ENCODE assay signal across 25 mouse cellular contexts in the genomic region with DNA sequence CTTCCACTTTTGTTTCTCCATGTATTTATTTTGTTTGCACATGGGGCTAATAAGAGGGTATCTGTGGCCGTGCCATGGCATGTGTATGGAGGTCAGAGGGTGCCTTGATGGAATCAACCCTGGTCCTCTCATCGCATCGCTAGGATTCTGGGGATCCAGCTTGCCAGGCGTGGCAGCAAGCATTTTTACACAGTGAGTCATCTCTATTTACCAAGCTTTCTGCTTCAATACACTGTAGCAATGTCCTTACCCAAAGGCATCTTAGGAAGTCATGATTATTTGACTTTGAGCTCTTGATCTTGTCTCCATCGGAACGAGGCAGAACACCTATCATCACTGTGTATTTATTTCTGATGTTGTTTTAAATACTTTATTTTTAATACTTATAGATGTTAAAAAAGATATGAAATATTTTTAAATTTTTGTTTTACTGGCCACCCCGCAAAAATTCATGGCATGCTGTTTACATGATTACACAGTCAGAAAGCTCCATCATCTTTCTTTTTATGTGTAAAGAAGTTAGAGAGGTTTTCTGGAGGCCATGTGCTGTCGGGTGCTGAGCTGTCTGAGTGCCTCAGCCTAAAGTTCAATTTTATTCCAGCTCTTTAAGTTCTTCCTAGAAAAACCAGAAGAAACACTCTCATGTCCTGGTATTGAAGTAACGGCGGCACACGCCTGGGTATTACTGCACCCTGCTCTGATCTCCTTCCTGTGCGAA.
DNase-seq lines count a peak whose midpoint lies in the region; ATAC-seq and TF ChIP-seq lines count a peak whose summit lies in the region.
"Had no signal": no experiment of that assay in that cellular context is flagged by ENCODE, and none has a peak within 500 bp of the region (broad histone marks: within the 10 kb centered on the region; RNA-seq: fewer than 3 reads in every experiment).

No protein-coding gene starts in this region.

- WGBS in midbrain, embryonic 16.5 days = 70% methylated on average over 12 of the region's 12 CpGs

- in situ Hi-C loops in Patski (cut with MboI; ENCODE audit: low pct_unique_long_range_greater_than_20kb) = no loop called here

- peak; percentile 95 for ATAC-seq in Patski
- no peak for ATAC-seq in midbrain, embryonic 16.5 days
- ATAC-seq: forebrain, postnatal 0 days; hindbrain, postnatal 0 days; intestine, embryonic 16.5 days had no signal

- H3K9me3 ChIP-seq in midbrain, embryonic 16.5 days (replicated peaks; ENCODE audit: control insufficient read depth, low read length, poor library complexity, severe bottlenecking) = no peaks in the 10 kb centered on the region
- H3K9me3 ChIP-seq: embryonic facial prominence, embryonic 12.5 days; heart, embryonic 12.5 days; hindbrain, embryonic 10.5 days; neural tube, embryonic 12.5 days had no signal

- no peaks in the 10 kb centered on the region for H3K36me3 ChIP-seq in midbrain, embryonic 16.5 days (ENCODE audit: control insufficient read depth, insufficient read depth, low read length)
- H3K36me3 ChIP-seq: embryonic facial prominence, embryonic 12.5 days; heart, embryonic 12.5 days; hindbrain, embryonic 10.5 days; neural tube, embryonic 12.5 days had no signal

- no peak for TF ChIP-seq CTCF in Patski (IDR thresholded peaks at IDR 0.05)

- peak overlapping the region; percentile 0; the same call in 1 of the 2 replicates for H3K4me3 ChIP-seq in midbrain, embryonic 16.5 days (ENCODE audit: low read depth, low read length)
- H3K4me3 ChIP-seq: embryonic facial prominence, embryonic 12.5 days; heart, embryonic 12.5 days; hindbrain, embryonic 10.5 days; layer of hippocampus, adult 2 months; neural tube, embryonic 12.5 days had no signal

- peak; percentile 12 for DNase-seq in kidney, postnatal 14 days
- no peak for DNase-seq in kidney, adult 11 months
- peak; percentile 80 for DNase-seq in Muller cell, postnatal 12 days (ENCODE audit: inconsistent ontology term)
- peak; percentile 38 for DNase-seq in Patski (ENCODE audit: low read depth, low spot score)
- no peak for DNase-seq in embryo, embryonic 9.5 days (ENCODE audit: extremely low spot score)
- DNase-seq in embryo, embryonic 10 days (ENCODE audit: low spot score) = no peak
- DNase-seq: adrenal gland, adult 2 months; cerebellum, adult 11-12 months; cerebellum, postnatal 10 days; forebrain, postnatal 0 days; gastrocnemius, postnatal 14 days; heart, adult 11 months; heart, postnatal 10 days; lung, embryonic 14.5 days; lung, postnatal 4 days; retina, postnatal 1 day had no signal

- POLR2A ChIA-PET in Patski (lab: Charles Lee) = no interaction called here

- CTCF ChIA-PET in Patski (lab: Charles Lee) = interaction anchor here (1.1 to 1.4 kb wide), 3 partner anchors 21 to 135 kb away, joined by 3 to 6 read pairs (median 5); no protein-coding TSS in a partner anchor

- no peak overlapping the region for H3K9ac ChIP-seq in midbrain, embryonic 16.5 days (ENCODE audit: low read depth, low read length)
- H3K9ac ChIP-seq: embryonic facial prominence, embryonic 12.5 days; forebrain, postnatal 0 days; heart, embryonic 12.5 days; liver, embryonic 14.5 days; lung, embryonic 14.5 days; neural tube, embryonic 12.5 days had no signal

- H3K4me2 ChIP-seq in midbrain, embryonic 16.5 days (ENCODE audit: low read length) = peak overlapping the region; percentile 31
- H3K4me2 ChIP-seq: embryonic facial prominence, embryonic 12.5 days; heart, embryonic 12.5 days; lung, embryonic 14.5 days; neural tube, embryonic 12.5 days had no signal

- H3K27me3 ChIP-seq in Patski = no peaks in the 10 kb centered on the region
- H3K27me3 ChIP-seq in midbrain, embryonic 16.5 days (ENCODE audit: control insufficient read depth, insufficient read depth, low read depth, low read length) = no peaks in the 10 kb centered on the region
- H3K27me3 ChIP-seq: embryonic facial prominence, embryonic 12.5 days; heart, embryonic 12.5 days; neural tube, embryonic 12.5 days had no signal

- no peak overlapping the region for H3K27ac ChIP-seq in midbrain, embryonic 16.5 days (ENCODE audit: low read length)
- H3K27ac ChIP-seq: embryonic facial prominence, embryonic 12.5 days; hindbrain, embryonic 10.5 days; hindbrain, postnatal 0 days; layer of hippocampus, adult 2 months; liver, embryonic 14.5 days; neural tube, embryonic 12.5 days had no signal

- H3K4me1 ChIP-seq in midbrain, embryonic 16.5 days (ENCODE audit: control insufficient read depth, insufficient read depth, low read length) = no peaks in the 10 kb centered on the region
- H3K4me1 ChIP-seq: embryonic facial prominence, embryonic 12.5 days; heart, embryonic 12.5 days; hindbrain, embryonic 10.5 days; neural tube, embryonic 12.5 days had no signal

Comparison
In these comparisons a context has a peak if more than half of its experiments do, and no peak if none do; other contexts are left out.
1. DNase-seq: peak in kidney, postnatal 14 days (single experiment), Muller cell, postnatal 12 days (single experiment) and Patski (single experiment); none in kidney, adult 11 months (single experiment), embryo, embryonic 9.5 days (single experiment) and embryo, embryonic 10 days (single experiment).